Mouse (Mus musculus) C2C12 (cell line): ENCODE results near the gene Ccdc189.

Source experiments
- CEBPB ChIP-seq: IDR thresholded peaks from one replicate; pipeline ENCODE4 v1.6.1; 2011; ENCODE audit warnings: low read depth, mild to moderate bottlenecking, control low read depth, moderate library complexity
- CTCF ChIP-seq: IDR thresholded peaks from one replicate; pipeline ENCODE4 v1.5.1; 2011; ENCODE audit not compliant: control insufficient read depth, insufficient read depth, insufficient read length
- FOSL1 ChIP-seq: IDR thresholded peaks from one replicate; pipeline ENCODE4 v1.8.0; 2011; ENCODE audit warnings: mild to moderate bottlenecking, low read length; ENCODE audit not compliant: poor library complexity, insufficient read depth, severe bottlenecking
- MAX ChIP-seq: IDR thresholded peaks from one replicate; pipeline ENCODE4 v1.6.1; 2011; ENCODE audit warnings: mild to moderate bottlenecking, control low read depth
- MYOD1 ChIP-seq: IDR thresholded peaks from one replicate; pipeline ENCODE4 v1.6.1; 2011; ENCODE audit warnings: low read depth; ENCODE audit not compliant: control insufficient read depth, insufficient read length
- MYOG ChIP-seq: IDR thresholded peaks from one replicate; pipeline ENCODE4 v1.6.1; 2011; ENCODE audit not compliant: control insufficient read depth, insufficient read length; ENCODE audit errors: extremely low read depth
- USF1 ChIP-seq: IDR thresholded peaks from one replicate; pipeline ENCODE4 v1.6.1; 2011; ENCODE audit warnings: low read depth, mild to moderate bottlenecking, control low read depth, moderate library complexity

DNA sequence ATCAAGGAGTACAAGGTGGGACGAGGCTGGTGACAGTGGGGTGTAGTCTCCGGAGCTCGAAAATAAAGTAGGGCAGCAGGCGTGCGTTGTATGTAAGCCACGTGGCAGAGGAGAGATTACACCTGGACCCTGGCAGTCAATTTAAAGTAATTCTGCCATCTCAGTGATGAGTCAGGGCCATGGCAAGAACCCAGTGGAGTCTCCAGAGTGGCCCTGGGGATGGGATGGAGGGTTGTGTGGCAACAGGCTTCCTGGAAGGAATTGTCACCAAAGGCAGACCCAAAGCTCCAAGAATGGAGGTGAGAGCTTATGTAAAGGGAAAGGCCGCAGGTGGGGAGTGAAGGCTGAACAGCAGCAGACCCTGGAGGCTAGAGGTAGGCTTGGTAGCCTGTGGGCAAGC is 12.2 kb upstream of the Ccdc189 start:
- TF ChIP-seq CTCF (no peak), FOSL1 (no peak), CEBPB (no peak), MYOG (no peak), USF1 (no peak), MAX (no peak), MYOD1 (no peak)
